Mouse (Mus musculus): ENCODE results near the gene Iqub. TPM values are rescaled to one million over a fixed set of nuclear protein-coding genes. Genes with fewer than 3 reads are reported as not detected.
A peak's percentile ranks its signal among the peaks of the same experiment; 100 is the strongest.

Iqub gene
- total RNA-seq (2014; rRNA removed) (1.5 and 1.6 TPM in 2 replicates), polyA plus RNA-seq (2015; fragmentation: Nextera tagmentation; extraction: Ambion mirVana) (1.3 and 1.5 TPM in 2 replicates)

DNA sequence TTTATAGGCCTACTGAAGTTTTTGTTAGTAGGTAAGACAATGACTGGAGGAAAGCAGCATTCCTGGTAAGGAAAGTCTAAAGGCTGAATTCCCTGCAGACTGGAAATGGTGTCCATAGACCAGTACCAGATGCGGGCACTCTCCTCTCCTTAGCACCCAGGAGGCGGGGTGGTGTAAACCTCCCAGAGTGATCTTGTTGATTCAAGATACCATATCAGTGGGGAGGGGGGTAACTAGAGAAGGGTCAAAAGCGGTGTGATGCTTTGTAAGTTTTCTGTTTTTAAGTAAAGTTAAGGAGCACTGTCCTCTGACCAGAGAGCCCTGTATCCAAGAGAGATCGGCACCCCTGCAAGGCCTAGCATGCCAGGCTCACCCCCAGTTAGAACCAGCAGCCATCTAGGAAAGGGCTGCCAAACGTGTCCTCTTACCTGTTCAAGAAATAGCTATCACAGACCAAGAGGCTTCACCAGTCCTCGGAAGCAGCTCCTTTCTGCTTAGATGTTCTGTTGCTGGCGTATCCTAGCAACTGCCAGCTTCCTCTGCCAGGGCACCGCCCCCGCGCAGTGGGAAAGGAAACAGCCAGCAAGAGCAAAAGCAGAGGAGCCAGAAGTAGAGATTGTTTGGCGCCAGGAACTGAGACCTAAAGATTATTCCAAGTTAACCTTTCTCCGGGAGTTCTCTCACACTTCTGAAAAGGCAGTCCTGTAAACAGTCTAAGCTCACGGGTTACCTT lies at the start of gene Iqub:
Gene Iqub, minus strand, starts transcription at position 516 of the 733 bp plus-strand sequence.
- Histone ChIP-seq H3K4me2 (ENCODE audit: low read depth) (peak within 1 kb of the TSS; percentile 36), H3K4me1 (ENCODE audit: insufficient read depth) (peaks cover 9% of the 10 kb centered on the region), H3K4me3 (ENCODE audit: low read depth, low read length) (no peak within 1 kb of the TSS), H3K9ac (0 out of 2 replicates have a peak within 1 kb of the TSS, but pooled peaks have one; percentile 4), H3K27me3 (ENCODE audit: insufficient read depth, low read length) (no peaks in the 10 kb centered on the region), H3K27ac (ENCODE audit: low read depth, low read length) (peak within 1 kb of the TSS; percentile 24; the same call in 1 of the 2 replicates), H3K9me3 (ENCODE audit: low read length) (no peaks in the 10 kb centered on the region), H3K36me3 (ENCODE audit: insufficient read depth) (peaks cover 3% of the 10 kb centered on the region; the same call in 1 of the 2 replicates)
- 20% methylated on average over 13 of the region's 13 CpGs for WGBS
- DNase-seq (peak; percentile 82), ATAC-seq (peak; percentile 94)
- peak; percentile 24 for TF ChIP-seq CTCF (IDR thresholded peaks at IDR 0.05; ENCODE audit: low read depth)

DNA sequence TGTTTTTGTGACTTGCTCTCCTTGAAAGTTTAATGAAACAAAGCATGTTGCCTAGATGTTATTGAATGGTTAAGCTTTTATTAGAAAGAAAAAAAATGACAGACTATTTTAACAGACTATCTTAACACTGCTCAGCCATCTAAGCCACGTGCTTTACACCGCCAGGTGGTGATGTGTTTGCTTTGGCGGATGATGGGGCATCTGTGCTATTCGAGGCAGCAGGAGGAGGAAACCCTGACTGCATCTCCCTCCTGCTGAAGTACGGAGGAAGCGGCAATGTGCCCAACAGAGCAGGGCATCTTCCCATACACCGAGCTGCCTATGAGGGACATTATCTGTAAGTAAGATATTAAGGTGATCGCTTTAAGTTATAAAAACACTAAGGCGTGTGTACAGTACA lies 49.2 kb upstream of the Iqub start:
- ATAC-seq: peak; percentile 54; the same call in 1 of the 2 replicates

DNA sequence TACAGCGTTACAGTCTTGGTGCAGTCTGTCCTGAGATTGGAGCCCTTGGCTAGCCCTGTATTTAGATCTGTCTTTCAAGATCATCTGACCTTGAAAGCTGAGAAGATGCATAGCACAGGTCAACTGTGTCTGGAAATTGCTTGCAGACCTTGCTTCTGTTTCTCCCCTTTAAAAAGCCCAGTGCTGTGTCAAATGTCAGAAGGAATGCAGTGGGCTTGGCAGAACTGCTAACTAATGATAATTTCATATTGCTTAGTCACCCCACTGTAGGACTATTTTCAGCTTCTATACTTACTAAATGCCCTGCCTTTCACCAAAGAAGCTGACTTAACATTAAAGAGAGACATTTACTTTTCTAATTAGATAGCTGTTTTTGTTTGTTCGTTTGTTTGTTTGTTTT lies 40.6 kb upstream of the Iqub start:
- ATAC-seq (no peak), DNase-seq (no peak)
- no peaks in the 10 kb centered on the region for H3K27me3 ChIP-seq (ENCODE audit: insufficient read depth, low read length)
- no peak overlapping the region for H3K4me2 ChIP-seq (ENCODE audit: low read depth)
- no peaks in the 10 kb centered on the region for H3K9me3 ChIP-seq (ENCODE audit: low read length)
- no peaks in the 10 kb centered on the region for H3K36me3 ChIP-seq (ENCODE audit: insufficient read depth)
- no peaks in the 10 kb centered on the region for H3K4me1 ChIP-seq (ENCODE audit: insufficient read depth)
- H3K9ac ChIP-seq: no peak overlapping the region
- H3K27ac ChIP-seq (ENCODE audit: low read depth, low read length): no peak overlapping the region
- no peak for TF ChIP-seq CTCF (IDR thresholded peaks at IDR 0.05; ENCODE audit: low read depth)
- WGBS: 89% methylated on average over 2 of the region's 2 CpGs
- no peak overlapping the region for H3K4me3 ChIP-seq (ENCODE audit: low read depth, low read length)

More for the DNA sequence above, 49.2 kb upstream of the Iqub start:
- Histone ChIP-seq H3K27ac (ENCODE audit: low read depth, low read length) (no peak overlapping the region), H3K27me3 (ENCODE audit: insufficient read depth, low read length) (no peaks in the 10 kb centered on the region), H3K4me2 (ENCODE audit: low read depth) (no peak overlapping the region), H3K9me3 (ENCODE audit: low read length) (no peaks in the 10 kb centered on the region), H3K9ac (no peak overlapping the region), H3K36me3 (ENCODE audit: insufficient read depth) (no peaks in the 10 kb centered on the region), H3K4me3 (ENCODE audit: low read depth, low read length) (no peak overlapping the region), H3K4me1 (ENCODE audit: insufficient read depth) (no peaks in the 10 kb centered on the region)
- WGBS: 76% methylated on average over 9 of the region's 9 CpGs
- no peak for TF ChIP-seq CTCF (IDR thresholded peaks at IDR 0.05; ENCODE audit: low read depth)
- DNase-seq: peak; percentile 15

DNA sequence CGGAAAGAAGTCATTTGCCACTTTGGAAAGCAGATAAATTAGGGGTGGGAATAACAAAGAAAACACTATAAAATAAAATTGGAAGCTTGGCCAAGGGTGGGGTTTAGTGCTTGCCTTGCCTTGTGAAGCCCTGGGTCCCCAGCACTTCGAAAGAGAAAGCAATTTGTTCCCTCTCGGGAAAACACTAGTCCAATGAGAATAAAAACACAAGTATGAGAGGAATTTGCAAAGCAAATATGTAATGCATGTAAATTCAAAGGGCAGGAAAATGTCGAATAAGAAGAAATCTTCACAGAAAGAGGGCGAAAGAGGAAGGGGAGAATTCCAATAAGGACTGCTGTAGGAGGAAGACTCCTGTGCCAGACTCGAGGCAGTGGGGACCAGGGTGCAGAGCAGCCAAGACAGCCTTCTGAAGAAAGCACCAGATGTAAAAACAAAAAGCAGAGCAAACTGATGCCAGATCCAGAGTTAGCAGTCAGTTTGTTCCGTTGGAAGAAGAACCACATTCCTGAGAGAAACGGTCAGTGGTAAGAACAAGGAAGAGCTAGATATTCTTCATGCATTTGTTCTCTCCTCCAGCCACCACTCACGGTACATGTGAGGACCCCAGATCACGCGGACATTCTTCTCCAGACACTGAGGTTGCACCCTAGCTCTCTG lies 39.7 kb upstream of the Iqub start:
- no peak overlapping the region for H3K4me3 ChIP-seq (ENCODE audit: low read depth, low read length)
- DNase-seq (no peak), ATAC-seq (no peak)
- H3K27ac ChIP-seq (ENCODE audit: low read depth, low read length): no peak overlapping the region
- H3K9me3 ChIP-seq (ENCODE audit: low read length): no peaks in the 10 kb centered on the region
- H3K9ac ChIP-seq: no peak overlapping the region
- H3K36me3 ChIP-seq (ENCODE audit: insufficient read depth): no peaks in the 10 kb centered on the region
- H3K4me2 ChIP-seq (ENCODE audit: low read depth): no peak overlapping the region
- H3K27me3 ChIP-seq (ENCODE audit: insufficient read depth, low read length): no peaks in the 10 kb centered on the region
- TF ChIP-seq CTCF (IDR thresholded peaks at IDR 0.05; ENCODE audit: low read depth): no peak
- 71% methylated on average over 11 of the region's 11 CpGs for WGBS
- H3K4me1 ChIP-seq (ENCODE audit: insufficient read depth): no peaks in the 10 kb centered on the region

DNA sequence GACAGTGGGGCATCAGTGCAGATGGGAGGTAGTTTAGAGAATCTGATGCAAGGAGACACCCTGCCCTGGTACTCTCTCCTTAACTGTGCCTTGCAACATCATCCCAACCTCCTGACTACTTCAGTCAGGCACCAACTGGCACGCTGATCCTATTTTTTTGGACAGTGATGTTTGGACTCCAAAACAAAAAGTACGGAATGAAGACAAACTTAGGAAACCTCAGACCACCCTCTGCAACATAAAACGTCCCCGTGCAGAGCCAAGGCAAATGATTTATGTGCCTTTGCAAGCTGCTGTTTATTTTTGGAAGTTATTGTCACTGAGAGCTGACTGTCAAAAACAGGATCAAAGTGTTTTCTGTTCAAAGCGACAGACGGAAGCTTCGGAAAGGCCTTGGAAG lies 37.2 kb upstream of the Iqub start:
- H3K27me3 ChIP-seq (ENCODE audit: insufficient read depth, low read length): no peaks in the 10 kb centered on the region
- DNase-seq (no peak), ATAC-seq (peak; percentile 23; the same call in 1 of the 2 replicates)
- no peaks in the 10 kb centered on the region for H3K36me3 ChIP-seq (ENCODE audit: insufficient read depth)
- 68% methylated on average over 7 of the region's 7 CpGs for WGBS
- H3K4me3 ChIP-seq (ENCODE audit: low read depth, low read length): no peak overlapping the region
- no peaks in the 10 kb centered on the region for H3K9me3 ChIP-seq (ENCODE audit: low read length)
- TF ChIP-seq CTCF (IDR thresholded peaks at IDR 0.05; ENCODE audit: low read depth): no peak
- no peak overlapping the region for H3K4me2 ChIP-seq (ENCODE audit: low read depth)
- H3K27ac ChIP-seq (ENCODE audit: low read depth, low read length): no peak overlapping the region
- H3K9ac ChIP-seq: no peak overlapping the region
- H3K4me1 ChIP-seq (ENCODE audit: insufficient read depth): no peaks in the 10 kb centered on the region

DNA sequence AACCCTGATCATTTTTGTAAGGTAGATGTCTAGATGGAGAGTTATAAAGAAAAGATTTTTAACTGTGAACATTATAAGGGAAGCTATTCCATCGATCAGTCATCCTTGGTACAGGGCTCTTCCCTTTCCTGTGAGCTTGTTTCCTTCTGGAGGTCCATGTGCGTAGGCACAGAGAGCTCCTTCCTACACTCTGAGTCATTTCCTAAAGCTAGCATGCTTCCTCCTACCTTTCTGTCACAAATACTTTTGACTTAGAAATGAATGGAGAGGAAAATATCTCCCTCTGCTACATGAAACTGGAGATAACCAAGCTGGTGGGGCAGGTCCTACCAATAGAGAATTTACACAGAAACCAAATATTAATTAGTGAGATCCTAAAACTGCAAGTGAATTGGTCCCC lies 34.9 kb upstream of the Iqub start:
- WGBS: 96% methylated on average over 2 of the region's 2 CpGs
- Histone ChIP-seq H3K36me3 (ENCODE audit: insufficient read depth) (no peaks in the 10 kb centered on the region), H3K27me3 (ENCODE audit: insufficient read depth, low read length) (no peaks in the 10 kb centered on the region), H3K9me3 (ENCODE audit: low read length) (no peaks in the 10 kb centered on the region), H3K4me3 (ENCODE audit: low read depth, low read length) (no peak overlapping the region), H3K4me2 (ENCODE audit: low read depth) (no peak overlapping the region), H3K9ac (no peak overlapping the region), H3K27ac (ENCODE audit: low read depth, low read length) (no peak overlapping the region), H3K4me1 (ENCODE audit: insufficient read depth) (no peaks in the 10 kb centered on the region)
- ATAC-seq: no peak
- TF ChIP-seq CTCF (IDR thresholded peaks at IDR 0.05; ENCODE audit: low read depth): no peak
- no peak for DNase-seq

All from forebrain, postnatal 0 days (tissue).